Mouse (Mus musculus) ovary, postnatal 14 days (tissue): ENCODE results near the gene Slk.
"Not testable (repeated sequence)": the region's sequence is repeated elsewhere in the genome, so short reads cannot be mapped to it uniquely, and the experiment has no call there.

Source experiments
- DNase-seq: peaks from one replicate; pipeline ENCODE4 v3.0.0; 2022; ENCODE audit warnings: low spot score

Gene Slk

DNA sequence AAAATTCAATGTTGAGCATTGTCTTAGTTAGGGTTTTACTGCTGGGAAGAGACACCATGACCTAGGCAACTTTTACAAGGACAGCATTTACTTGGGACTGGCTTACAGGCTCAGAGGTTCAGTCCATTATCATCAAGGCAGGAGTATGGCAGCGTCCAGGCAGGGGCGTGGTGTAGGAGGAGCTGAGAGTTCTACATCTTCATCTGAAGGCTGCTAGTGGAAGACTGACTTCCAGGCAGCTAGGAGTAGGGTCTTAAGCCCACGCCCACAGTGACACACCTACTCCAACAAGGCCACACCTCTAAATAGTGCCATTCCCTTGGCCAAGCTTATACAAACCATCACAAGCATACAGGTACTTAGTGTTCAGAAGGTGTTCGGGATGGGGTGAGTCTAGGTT, 7.5 kb upstream of the Slk start:
- not testable (repeated sequence) for DNase-seq

DNA sequence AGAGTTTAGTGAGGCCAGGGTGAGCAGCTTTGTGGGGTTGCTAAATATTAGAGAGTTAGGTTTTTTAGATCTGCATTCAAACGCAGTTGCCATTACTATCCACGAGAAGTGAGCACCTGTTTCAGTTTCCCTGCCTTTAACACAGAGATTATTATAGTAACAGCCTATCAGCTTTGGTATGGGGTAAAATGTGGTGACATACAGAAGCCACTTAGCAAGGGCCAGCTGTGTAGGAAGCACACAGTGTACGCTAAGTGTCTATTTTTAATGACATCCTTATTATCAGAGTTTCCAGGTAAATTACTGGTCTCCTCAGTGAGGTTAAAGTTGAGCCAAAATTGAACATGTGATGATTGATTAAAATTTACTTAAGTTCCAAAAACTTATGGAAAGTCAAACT, 5.8 kb upstream of the Slk start:
- no peak for DNase-seq

DNA sequence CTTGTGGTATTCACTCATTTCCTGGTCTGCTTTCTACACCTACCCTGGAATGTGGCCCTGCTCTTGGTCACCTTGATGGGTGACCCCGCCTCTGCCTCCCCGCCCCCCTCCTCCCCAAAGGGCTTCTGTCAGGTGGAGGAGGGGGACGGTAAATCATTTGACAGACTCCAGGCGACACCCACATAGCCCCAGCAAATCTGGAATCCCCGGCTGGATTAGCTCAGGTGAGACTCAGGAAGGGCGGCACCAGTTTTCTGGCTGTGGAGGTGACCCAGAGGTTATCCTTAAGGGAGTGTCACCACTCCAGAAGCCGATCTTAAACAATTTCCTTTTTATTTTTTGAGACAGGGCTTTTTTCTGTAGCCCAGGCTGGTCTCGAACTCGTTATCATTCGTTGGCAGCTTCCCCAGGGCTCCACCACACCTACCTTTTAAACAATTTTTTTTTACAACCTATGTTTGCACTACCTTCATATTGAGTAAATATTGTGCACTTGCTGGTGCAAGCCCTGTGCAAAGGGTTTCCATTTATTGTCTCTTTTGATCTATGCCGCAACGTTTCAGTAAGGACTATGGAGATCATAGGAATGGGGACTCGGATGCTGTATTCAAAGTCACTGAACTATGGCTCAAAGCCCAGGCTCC, 775 bp upstream of the Slk start:
- no peak for DNase-seq

DNA sequence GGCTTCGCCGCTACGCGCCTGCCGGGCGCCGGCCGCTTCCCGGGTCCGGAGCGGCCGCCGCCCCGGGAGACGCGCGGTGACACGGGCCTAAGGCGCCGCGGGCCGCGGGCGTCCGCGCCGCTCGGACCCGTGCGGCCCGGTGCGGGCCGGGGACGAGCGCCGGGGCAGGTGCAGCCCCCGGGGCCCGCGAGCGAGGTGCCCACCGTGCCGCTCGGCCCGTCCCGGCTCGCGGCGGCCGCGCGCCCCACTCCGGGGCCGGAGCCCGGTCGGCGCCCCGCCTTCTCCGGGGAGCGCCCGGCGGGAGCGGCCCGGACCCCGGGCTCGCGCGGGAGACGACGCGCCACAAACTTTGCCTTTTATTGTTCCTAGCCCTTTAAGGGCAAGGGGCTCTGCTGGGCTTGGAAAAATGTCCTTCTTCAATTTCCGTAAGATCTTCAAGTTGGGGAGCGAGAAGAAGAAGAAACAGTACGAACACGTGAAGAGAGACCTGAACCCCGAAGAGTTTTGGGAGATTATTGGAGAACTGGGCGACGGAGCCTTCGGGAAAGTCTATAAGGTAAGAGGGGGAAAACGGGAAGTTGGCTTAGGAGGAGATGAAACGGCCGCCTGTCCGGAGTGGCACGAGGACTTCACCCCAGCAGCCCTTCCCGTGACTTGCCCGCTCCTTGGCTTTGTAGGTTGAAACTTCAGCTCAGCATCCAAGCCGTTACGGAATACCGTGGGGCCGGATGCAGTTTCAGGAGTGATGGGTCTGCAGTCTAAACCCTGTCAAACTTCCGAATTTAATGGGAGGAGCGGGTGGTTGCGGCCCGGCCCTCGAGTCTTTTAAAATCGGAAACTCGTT, 532 bp downstream of the Slk start:
- peak; percentile 12 for DNase-seq

DNA sequence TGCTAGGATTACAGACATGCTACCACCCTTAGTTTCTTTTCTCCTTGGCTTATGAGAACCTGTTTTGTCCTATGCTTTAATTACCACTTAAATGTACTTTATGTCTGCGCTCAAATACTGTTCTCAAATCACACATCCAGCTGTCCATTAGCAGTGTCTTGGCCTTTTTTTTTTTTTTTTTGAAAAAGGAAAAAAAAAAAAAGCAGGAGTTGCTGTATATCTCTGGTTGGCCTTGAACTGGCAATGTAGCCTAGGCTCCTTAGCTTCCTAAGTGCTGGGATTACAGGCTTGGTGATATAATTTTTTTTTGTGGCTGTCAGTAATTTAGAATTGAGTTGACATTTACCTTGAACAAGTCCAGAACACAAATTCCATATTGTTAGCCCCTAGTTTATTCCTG, 6.3 kb downstream of the Slk start:
- no peak for DNase-seq

DNA sequence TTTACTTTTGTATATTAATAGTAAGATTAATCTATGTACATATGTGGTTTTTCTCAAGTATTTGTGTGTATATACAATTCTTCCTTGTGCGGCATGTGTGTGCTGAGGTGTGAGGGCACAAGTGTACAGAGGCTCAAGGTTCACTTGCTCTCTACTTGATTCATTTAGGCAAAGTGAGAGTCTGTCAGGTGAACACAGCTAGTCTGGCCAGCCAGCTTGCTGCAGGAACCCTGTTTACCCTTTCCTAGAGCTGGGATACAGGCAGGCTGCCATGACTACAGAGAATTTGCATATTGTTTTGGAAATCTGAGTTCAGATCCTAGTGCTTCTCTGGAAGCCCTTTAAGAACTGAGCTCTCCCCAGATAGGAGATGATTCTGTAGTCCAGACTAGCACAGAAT, 7.5 kb downstream of the Slk start:
- DNase-seq, result no peak

DNA sequence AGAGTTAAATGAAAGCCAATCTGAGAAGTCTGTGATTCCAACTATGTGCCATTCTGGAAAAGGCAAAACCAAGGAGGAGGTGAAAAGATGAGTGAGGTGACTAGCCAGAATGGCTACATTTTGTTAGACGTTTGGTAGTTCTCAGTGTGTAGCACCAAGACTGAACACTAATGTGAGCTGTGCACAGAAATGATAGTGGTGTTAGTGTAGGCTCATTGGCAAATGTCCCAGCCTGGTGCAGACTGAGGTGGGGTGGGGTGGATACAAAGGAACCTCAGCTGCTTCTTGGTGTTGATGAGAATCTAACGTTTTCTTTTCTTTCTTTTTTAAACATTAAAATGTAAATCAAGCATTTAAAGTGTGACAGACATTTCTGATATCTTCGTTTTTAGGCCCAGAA, 29.0 kb downstream of the Slk start:
- DNase-seq, result no peak

DNA sequence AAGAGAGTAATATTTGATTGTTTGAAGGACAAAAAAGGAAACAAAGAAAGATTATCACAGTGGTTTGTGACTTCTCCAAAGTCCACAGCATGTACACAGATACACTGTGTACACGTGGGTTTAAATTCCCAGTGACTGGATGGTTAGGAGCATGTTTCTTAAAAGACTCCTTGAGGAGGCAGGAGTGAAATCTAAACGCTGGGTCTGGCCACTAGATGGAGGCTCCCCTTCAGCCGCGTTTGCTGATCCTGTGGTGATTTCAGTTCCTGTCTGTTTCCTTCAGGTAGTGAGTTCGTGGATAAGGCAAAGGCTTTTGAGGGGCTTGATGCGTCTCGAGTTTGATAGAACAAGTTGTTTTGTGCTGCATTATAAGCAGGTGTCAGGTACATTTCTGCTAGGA, 34.0 kb downstream of the Slk start:
- no peak for DNase-seq

DNA sequence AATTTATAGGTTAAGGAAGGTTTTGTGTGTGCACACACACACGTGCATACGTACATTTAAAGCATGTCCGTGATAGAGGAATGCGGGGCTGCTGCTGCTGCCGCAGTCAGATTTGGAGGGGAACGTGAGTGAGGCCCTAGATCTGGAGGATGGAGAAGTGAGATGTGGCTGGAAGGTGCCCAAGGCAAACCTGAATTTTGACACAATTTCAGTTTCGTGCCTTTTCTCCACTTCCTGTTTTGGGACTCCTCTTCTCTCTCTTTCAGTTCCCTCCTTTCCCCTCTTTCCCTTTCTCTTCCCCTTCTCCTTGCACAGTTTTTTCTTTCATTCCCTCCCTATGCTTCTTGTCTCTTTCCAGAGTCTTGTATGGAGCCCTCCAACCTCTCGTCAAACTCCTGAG, 42.0 kb downstream of the Slk start:
- DNase-seq, result no peak

DNA sequence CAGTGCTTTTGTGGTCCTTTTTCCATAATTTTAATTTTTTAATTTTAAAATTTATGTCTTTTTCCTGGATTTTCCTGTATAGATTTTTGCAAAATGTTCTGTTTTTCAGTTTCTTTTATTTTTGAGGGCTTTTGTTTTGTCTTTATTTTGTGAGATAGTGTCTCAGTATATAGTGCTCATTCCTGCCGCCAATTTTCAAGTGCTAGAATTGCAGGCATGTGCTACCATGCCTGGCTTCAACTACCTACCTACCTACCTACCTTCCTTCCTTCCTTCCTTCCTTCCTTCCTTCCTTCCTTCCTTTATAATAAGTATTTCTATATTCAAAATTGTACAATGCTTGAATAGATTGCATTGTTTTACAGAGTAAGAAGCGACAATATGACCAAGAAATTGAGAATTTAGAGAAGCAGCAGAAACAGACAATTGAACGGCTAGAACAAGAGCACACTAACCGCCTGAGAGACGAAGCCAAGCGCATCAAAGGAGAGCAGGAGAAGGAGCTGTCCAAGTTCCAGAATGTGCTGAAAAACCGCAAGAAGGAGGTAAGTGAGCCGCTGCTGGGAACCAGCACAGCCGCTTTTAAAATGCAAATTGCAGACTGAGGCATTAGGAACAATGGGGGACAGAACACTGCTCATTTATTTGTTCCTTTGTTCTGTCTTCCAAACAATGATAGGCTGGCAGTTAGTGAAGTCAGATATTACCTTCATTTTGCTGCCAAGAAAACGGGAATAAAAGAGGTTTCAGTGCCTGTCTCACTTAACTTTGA, 45.6 kb downstream of the Slk start:
- DNase-seq, result no peak

DNA sequence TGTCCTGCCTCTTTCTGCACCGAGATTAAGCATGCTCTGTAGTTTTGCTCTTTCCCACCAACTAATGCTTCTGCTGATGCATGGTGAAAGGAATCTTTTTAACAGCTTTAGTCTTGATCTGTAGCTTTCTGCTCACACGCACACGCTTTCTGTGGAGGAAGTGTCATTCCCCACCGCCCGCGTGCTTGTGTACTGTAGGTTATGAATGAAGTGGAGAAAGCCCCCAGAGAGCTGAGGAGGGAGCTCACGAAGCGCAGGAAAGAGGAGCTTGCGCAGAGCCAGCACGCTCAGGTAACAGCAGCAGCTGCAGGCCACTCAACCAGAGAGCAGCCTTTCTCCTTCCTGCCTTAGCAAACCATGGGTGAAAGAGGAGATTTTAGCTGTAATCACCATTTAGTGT, 48.0 kb downstream of the Slk start:
- no peak for DNase-seq

DNA sequence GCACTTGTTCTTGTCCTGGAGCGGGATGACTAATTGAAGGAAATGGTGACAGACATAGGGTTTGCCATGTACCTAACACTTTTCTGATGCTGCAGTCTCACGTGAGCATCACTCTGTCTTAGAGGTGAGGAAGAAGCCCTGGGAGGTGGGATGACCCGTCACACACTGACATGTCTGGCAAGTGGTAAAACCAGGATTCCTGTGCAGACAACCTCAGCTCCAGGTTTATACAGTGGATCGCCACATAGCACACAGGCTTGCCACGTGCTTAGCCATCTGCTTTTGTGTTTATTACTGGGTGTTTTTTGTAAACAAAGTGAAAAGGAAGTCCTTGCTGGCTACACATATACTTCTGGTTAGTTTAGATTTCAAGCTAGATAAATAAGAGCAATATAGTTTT, 49.6 kb downstream of the Slk start:
- DNase-seq, result no peak

DNA sequence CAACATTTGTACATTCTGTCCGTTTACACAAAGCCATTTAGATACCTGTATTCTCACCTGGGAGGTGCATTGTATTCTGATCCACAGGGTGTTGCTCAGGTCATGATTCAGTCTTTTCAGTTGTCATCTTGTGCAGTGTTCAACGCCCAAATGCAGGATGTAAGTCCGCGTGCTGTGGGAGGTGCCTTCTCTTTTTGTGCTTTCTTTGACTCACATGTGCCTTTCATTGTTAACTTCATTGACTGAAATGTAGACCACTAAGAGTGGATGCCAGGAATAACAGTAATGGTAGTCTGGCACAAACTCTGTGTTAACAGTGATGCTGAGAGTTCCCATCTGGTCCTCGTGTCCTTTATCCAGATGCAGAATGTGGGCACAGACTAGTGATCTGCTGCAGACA, 50.9 kb downstream of the Slk start:
- DNase-seq, result no peak

DNA sequence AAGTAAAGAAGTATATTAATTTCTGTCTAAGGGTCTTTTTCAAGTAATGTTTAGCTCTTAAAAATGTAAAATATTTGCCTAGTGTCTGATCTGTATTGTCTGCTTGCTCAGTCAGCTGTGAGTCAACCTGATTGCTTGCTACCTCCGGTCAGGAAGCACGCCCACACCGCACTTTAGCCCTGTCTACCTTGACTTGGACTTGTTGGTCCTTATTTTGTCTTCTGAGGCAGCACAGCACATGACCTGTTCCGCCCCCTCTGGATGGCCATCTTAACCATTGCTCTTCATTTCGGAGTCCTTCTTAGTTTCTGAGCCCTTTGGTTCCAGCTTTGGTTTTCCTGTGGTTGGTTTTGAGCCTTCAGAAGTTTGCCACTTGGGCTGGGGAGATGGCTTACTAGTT, 52.3 kb downstream of the Slk start:
- DNase-seq, result no peak

DNA sequence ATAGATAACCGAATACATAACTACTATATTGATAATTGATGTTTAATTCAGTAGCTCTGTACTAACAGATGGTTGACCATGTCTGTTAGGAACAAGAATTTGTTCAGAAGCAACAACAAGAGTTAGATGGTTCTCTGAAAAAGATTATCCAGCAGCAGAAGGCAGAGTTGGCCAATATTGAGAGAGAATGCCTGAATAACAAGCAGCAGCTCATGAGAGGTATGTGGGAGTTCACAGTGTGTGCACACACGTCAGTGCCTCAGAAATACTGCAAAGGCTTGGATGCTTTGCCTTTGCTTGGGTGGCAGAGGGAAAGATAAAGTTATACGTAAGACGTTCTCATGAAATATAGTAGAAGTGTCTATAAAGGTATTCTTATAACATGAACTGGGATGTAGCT, 55.9 kb downstream of the Slk start:
- no peak for DNase-seq

DNA sequence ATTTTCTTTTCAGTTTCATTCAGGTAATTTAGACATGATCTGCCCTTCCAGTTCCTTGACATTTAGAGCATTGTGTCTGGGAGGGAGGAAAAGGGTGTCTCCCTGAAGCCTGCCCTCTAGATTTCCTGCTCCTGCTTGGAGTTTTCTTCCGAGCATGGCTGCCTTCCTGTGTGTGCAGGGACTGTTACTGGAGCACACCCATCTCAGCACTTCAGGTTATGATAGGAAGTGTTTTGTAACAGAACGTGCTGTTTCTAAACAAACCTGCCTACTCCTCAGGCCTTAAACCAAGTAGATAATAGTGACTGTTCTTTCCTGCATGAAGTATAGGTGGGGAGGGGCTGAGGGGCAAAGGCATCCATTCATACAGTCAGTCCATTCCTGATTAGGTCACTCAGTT, 64.4 kb downstream of the Slk start:
- no peak for DNase-seq

DNA sequence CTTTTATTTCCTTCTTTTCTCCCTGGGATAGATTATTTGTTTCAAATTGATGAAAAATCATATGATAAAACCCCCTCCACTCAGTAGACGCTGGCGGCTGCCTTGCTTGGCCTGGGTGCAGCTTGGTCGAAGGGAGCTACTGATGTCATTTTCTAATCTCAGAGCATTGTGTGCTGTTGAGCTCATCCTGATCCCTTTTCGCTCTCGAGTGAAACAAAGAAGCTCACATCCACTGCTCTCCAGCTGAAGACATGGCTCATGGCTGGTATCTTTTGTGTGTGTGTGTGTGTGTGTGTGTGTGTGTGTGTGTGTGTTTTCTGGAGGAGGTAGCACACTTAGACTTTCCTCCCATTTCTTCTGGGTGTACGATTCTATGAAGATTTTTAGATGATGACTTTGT, 66.1 kb downstream of the Slk start:
- DNase-seq, result no peak

DNA sequence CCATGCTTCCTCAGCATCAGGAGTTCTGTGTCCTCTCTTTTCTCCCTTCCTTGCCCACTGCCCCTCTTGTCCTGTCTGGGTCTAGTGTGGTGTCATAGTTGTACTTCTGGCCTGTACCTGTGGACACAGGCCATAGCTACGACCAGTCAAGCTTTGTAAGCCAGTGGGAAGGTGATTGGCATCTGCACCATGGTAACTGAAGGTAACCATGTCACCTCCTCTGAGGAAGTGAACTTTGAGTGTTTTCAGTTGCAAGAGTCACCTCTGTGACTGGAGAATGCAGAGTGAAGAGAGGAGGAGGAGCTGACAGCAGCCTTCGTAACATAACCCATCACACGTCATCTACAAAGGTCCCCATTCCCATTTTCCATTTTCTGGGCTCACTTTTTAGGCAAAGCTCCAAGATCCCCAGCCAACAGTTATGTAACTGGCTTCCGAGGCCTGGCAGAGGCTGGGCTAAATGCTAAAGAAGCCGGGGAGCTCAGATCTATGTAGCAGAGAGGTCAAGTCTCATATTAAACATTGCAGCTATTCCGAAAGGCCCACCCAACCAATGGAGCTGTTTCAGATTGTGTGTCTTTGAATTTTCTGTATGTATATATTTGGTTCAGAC, 67.1 kb downstream of the Slk start:
- DNase-seq, result no peak

DNA sequence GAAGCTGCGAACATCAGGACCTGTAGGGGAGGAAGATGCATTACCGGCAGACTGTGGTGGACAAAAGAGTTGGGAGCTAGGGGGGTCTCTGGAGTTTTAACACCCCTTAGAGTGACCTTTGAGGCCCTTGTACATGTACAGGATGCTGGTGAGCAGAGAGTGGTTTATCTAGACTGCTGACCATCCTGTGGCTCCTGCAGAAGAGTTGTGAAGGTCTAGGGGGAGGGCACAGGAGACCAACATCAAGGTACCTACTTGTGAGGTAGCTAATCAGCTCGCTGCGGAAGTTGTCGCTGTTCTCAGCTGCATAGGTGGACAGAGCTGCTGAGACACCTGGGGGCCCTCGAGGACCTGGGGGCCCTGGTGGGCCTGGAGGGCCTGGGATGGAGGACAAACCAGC, 69.6 kb downstream of the Slk start:
- no peak for DNase-seq

DNA sequence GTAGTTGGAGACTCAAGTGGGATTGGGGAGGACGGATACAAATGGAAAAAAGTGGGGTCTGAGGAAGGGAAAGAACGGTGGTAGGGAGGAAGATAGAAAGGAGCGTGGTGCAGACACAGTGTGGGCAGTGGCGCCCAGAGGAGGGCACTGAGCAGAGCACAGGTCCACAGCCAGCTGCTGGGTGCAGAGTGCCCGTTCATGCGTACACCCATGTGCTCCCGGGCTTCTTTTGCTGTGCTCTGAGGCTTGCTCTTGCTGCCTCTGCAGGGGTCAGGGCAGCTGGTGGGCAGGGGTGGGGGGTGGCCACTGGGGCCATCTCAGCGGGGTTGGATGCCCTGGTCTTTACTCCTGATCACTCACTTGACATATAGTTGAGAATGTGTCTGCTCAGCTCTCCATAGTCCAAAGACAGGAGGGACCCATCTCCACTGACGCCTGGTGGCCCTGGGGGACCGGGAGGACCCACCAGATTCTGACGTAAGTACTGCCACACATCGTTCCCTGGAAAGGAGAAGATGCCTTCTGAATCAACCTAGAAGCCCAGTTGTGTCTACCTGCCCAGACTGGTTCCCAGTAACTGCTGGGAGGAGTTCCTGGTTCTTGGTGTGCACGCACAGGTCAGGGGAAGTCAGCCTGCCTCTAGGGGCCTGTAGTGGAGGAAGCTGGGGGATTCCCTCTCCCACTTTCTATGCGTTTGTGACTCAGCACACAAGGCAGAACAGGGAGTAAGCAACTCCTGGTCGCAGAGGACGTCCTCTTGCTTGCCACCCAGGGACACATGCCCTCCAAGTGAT, 71.1 kb downstream of the Slk start:
- no peak for DNase-seq

DNA sequence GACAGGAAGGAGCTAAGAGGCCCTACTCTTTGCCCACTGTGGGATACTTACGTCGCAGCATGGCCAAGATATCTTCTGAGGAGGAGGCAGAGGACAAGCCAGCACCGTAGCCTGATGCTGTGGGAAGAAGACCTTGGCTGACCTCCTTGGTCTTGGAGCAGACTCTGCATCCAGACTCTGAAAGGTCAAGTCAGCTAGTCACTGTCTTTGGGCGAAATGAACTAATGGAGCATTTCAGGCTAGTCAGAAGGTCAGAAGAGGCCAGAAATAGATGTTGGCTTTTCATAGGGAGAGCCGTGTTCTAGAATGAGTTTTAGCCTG, 71.6 kb downstream of the Slk start:
- no peak for DNase-seq

DNA sequence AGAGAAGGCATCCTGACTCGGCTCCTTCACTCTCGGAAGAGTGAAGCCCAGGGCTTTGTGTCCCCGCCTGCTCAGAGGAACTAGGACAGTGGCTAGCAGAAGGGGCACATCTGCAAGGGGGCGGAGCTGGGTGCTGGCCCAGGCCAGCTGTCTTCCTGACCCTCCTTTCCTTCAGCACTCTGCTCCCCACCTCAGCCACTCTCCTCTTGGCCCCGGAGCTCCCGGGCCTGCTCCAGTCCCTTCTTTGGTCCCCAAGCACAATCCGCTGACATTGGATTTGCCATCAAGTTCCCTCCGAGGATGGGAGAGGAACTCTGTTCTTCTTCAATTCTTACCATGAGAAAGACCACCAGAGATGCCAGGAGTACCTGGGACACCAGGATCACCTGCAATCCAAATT, 72.8 kb downstream of the Slk start:
- no peak for DNase-seq
